Mouse (Mus musculus) embryonic fibroblast, embryonic 13.5 days (primary cell): ENCODE measurements around the gene Zscan5b.

Experiments
- CTCF ChIP-seq: IDR thresholded peaks from 2 replicates; pipeline ENCODE4 v1.5.1; 2011; ENCODE audit warnings: mild to moderate bottlenecking, control low read depth, low read length, moderate library complexity, borderline replicate concordance; ENCODE audit not compliant: insufficient read depth
- POLR2A ChIP-seq: IDR thresholded peaks from 2 replicates; pipeline ENCODE4 v1.6.1; 2011; ENCODE audit warnings: low read depth, mild to moderate bottlenecking, control low read depth, low read length, moderate library complexity

- TF ChIP-seq CTCF (no peak), POLR2A (no peak)
Measured at GRCm38 (mm10) chr7:6196790-6197189, 25.3 kb upstream of the Zscan5b start, which contains the start of gene Galp.
